ENCODE assay signal across 8 mouse cellular contexts in genomic region chr6:86668580-86669239, GRCm38 (mm10). TPM values are rescaled to one million over a fixed set of nuclear protein-coding genes. Genes with fewer than 3 reads are reported as not detected.
DNase-seq lines count a peak whose midpoint lies in the region; ATAC-seq and TF ChIP-seq lines count a peak whose summit lies in the region.

Gene Mxd1, minus strand, starts transcription at chr6:86669161.

- DNase-seq in kidney, postnatal 36 days, result no peak
- no peak for DNase-seq in MEL (ENCODE audit: low read depth, low spot score)
- no peak for DNase-seq in embryonic facial prominence, embryonic 14.5 days (ENCODE audit: low spot score)
- peak; percentile 50 for DNase-seq in kidney, postnatal 10 days
- no peak for DNase-seq in spleen, postnatal 14 days (ENCODE audit: low spot score in 2 of 2)
- DNase-seq in gastrocnemius, postnatal 36 days, result no peak

- peak within 1 kb of the TSS; percentile 85 for H3K4me3 ChIP-seq in kidney, embryonic 16.5 days (ENCODE audit: low read length)
- H3K4me3 ChIP-seq in MEL (ENCODE audit: control insufficient read depth in 1 of 2, insufficient read depth in 1 of 2, low read depth in 2 of 2, low read length in 2 of 2) (peak within 1 kb of the TSS; percentile 85 to 89), macrophage (ENCODE audit: inconsistent target) (peak within 1 kb of the TSS; percentile 66)
- peak within 1 kb of the TSS; percentile 98 for H3K4me3 ChIP-seq in embryonic facial prominence, embryonic 14.5 days (ENCODE audit: low read depth, low read length)

- no peaks in the 10 kb centered on the region for H3K27me3 ChIP-seq in kidney, embryonic 16.5 days (ENCODE audit: insufficient read depth, low read length)
- no peaks in the 10 kb centered on the region for H3K27me3 ChIP-seq in MEL (ENCODE audit: control insufficient read depth in 1 of 2, insufficient read depth in 2 of 2, low read length in 2 of 2)
- no peaks in the 10 kb centered on the region for H3K27me3 ChIP-seq in embryonic facial prominence, embryonic 14.5 days (replicated peaks; ENCODE audit: control insufficient read depth, insufficient read depth, low read length)

- H3K36me3 ChIP-seq in kidney, embryonic 16.5 days (ENCODE audit: insufficient read depth, low read length), result peaks cover 20% of the 10 kb centered on the region; the same call in 1 of the 2 replicates
- H3K36me3 ChIP-seq in MEL (ENCODE audit: control insufficient read depth in 1 of 2, insufficient read depth in 2 of 2, low read length in 2 of 2) (peaks cover 0 to 19% of the 10 kb centered on the region in 2 experiments; a peak in 2 of 4 replicates), macrophage (ENCODE audit: inconsistent target) (peaks cover 25% of the 10 kb centered on the region)
- peaks cover 32% of the 10 kb centered on the region for H3K36me3 ChIP-seq in embryonic facial prominence, embryonic 14.5 days (ENCODE audit: control insufficient read depth, insufficient read depth, low read length)

- H3K4me2 ChIP-seq in kidney, embryonic 16.5 days (replicated peaks; ENCODE audit: low read depth, low read length), result peak within 1 kb of the TSS; percentile 97
- H3K4me2 ChIP-seq in embryonic facial prominence, embryonic 14.5 days (ENCODE audit: low read depth, low read length), result peak within 1 kb of the TSS; percentile 95

- no peak for TF ChIP-seq CTCF in MEL (IDR thresholded peaks at IDR 0.05 in 2 of 3, conservative IDR thresholded peaks at IDR 0.05 in 1 of 3; ENCODE audit: control insufficient read depth in 1 of 3, insufficient read depth in 1 of 3, low read depth in 2 of 3, low read length in 3 of 3, poor library complexity in 1 of 3, severe bottlenecking in 1 of 3)

- no peak for TF ChIP-seq EP300 in MEL (IDR thresholded peaks at IDR 0.05; ENCODE audit: low read depth in 1 of 2, low read length in 2 of 2)

- peak within 1 kb of the TSS; percentile 70 for H3K27ac ChIP-seq in kidney, embryonic 16.5 days (ENCODE audit: low read length)
- H3K27ac ChIP-seq in MEL (ENCODE audit: control insufficient read depth, low read depth, low read length), result no peak within 1 kb of the TSS; the same call in 1 of the 2 replicates
- peak within 1 kb of the TSS; percentile 35; the same call in 1 of the 2 replicates for H3K27ac ChIP-seq in embryonic facial prominence, embryonic 14.5 days (replicated peaks; ENCODE audit: low read depth, low read length)
- peak within 1 kb of the TSS; percentile 52 for H3K27ac ChIP-seq in macrophage

- no peak for ATAC-seq in kidney, embryonic 16.5 days (ENCODE audit: low FRiP score, low TSS enrichment)
- peak; percentile 1 for ATAC-seq in embryonic facial prominence, embryonic 14.5 days (ENCODE audit: low read depth)

- peak; percentile 46 to 84; a peak in 3 of 4 replicates for TF ChIP-seq POLR2A in MEL (IDR thresholded peaks at IDR 0.05; ENCODE audit: control insufficient read depth in 1 of 2, insufficient read depth in 1 of 2, low read depth in 1 of 2, low read length in 2 of 2, poor library complexity in 1 of 2)

- no peak for TF ChIP-seq RAD21 in MEL (IDR thresholded peaks at IDR 0.05; ENCODE audit: low read depth, low read length)

- intact Hi-C loops in gastrocnemius, postnatal 36 days (cut with DNase I), result loop anchor here (5.0 kb wide), 1 partner anchor 121 kb away; no protein-coding TSS in a partner anchor

- 2% methylated on average over 64 of the region's 76 CpGs for WGBS in kidney, embryonic 16.5 days
- WGBS in embryonic facial prominence, embryonic 14.5 days, result 1% methylated on average over 17 of the region's 76 CpGs
- whole genome bisulfite sequencing in macrophage (ENCODE audit: missing documents), result under 1% methylated on average over 64 of the region's 76 CpGs

- peak within 1 kb of the TSS; percentile 81 for H3K9ac ChIP-seq in kidney, embryonic 16.5 days (replicated peaks; ENCODE audit: low read length)
- peak within 1 kb of the TSS; percentile 84 for H3K9ac ChIP-seq in MEL (ENCODE audit: control insufficient read depth, low read depth, low read length, poor library complexity, severe bottlenecking)
- H3K9ac ChIP-seq in embryonic facial prominence, embryonic 14.5 days (ENCODE audit: low read depth, low read length), result peak within 1 kb of the TSS; percentile 88

- H3K4me1 ChIP-seq in kidney, embryonic 16.5 days (ENCODE audit: insufficient read depth, low read length), result peaks cover 10% of the 10 kb centered on the region; the same call in 1 of the 2 replicates
- H3K4me1 ChIP-seq in MEL (ENCODE audit: control insufficient read depth in 1 of 2, insufficient read depth in 2 of 2, low read length in 2 of 2), result peaks cover 12 to 22% of the 10 kb centered on the region in 2 experiments
- peaks cover 12% of the 10 kb centered on the region; the same call in 1 of the 2 replicates for H3K4me1 ChIP-seq in embryonic facial prominence, embryonic 14.5 days (ENCODE audit: control insufficient read depth, insufficient read depth, low read length)

- no peaks in the 10 kb centered on the region for H3K9me3 ChIP-seq in kidney, embryonic 16.5 days (ENCODE audit: low read length)
- no peaks in the 10 kb centered on the region for H3K9me3 ChIP-seq in MEL (replicated peaks; ENCODE audit: insufficient read depth, low read length)
- H3K9me3 ChIP-seq in embryonic facial prominence, embryonic 14.5 days (ENCODE audit: control insufficient read depth, low read length), result no peaks in the 10 kb centered on the region

- H3K79me2 ChIP-seq in MEL (ENCODE audit: control insufficient read depth, insufficient read depth, low read length, poor library complexity) (peaks cover 3% of the 10 kb centered on the region), macrophage (ENCODE audit: inconsistent target) (peaks cover 42% of the 10 kb centered on the region; the same call in 1 of the 2 replicates)

TF ChIP-seq in MEL, 35 proteins besides CTCF, POLR2A, EP300 and RAD21:
- TF ChIP-seq USF2 (IDR thresholded peaks at IDR 0.05; ENCODE audit: borderline replicate concordance in 1 of 2, insufficient read depth in 1 of 2, low read depth in 1 of 2, low read length in 2 of 2) (no peak), SMC3 (IDR thresholded peaks at IDR 0.05; ENCODE audit: low read depth, low read length) (no peak), TAL1 (IDR thresholded peaks at IDR 0.05; ENCODE audit: low read length) (no peak), MYB (IDR thresholded peaks at IDR 0.05; ENCODE audit: low read depth, low read length) (no peak), SIN3A (IDR thresholded peaks at IDR 0.05; ENCODE audit: low read length) (no peak), ZMIZ1 (IDR thresholded peaks at IDR 0.05; ENCODE audit: low read depth, low read length) (no peak), ZKSCAN1 (IDR thresholded peaks at IDR 0.05; ENCODE audit: low read depth, low read length) (no peak), NELFE (IDR thresholded peaks at IDR 0.05; ENCODE audit: low read depth, low read length) (peak; percentile 54; the same call in 1 of the 2 replicates), ELF1 (IDR thresholded peaks at IDR 0.05; ENCODE audit: low read depth, low read length) (no peak), TBP (IDR thresholded peaks at IDR 0.05; ENCODE audit: low read depth, low read length) (no peak), GATA1 (IDR thresholded peaks at IDR 0.05; ENCODE audit: low read depth, low read length) (no peak), E2F4 (IDR thresholded peaks at IDR 0.05; ENCODE audit: borderline replicate concordance, low read depth, low read length) (no peak), BHLHE40 (IDR thresholded peaks at IDR 0.05; ENCODE audit: borderline replicate concordance, low read depth, low read length) (no peak), MAZ (IDR thresholded peaks at IDR 0.05; ENCODE audit: low read depth, low read length) (no peak), MXI1 (IDR thresholded peaks at IDR 0.05; ENCODE audit: low read depth, low read length) (0 out of 2 replicates have a peak, but pooled peaks have one; percentile 47), MAFK (IDR thresholded peaks at IDR 0.05; ENCODE audit: borderline replicate concordance, low read depth, low read length) (no peak), HCFC1 (IDR thresholded peaks at IDR 0.05; ENCODE audit: low read depth, low read length) (0 out of 2 replicates have a peak, but pooled peaks have one; percentile 12), MAX (IDR thresholded peaks at IDR 0.05; ENCODE audit: low read length) (no peak; the same call in 1 of the 2 replicates), JUND (IDR thresholded peaks at IDR 0.05; ENCODE audit: low read depth, low read length) (no peak), USF1 (IDR thresholded peaks at IDR 0.05; ENCODE audit: low read depth, low read length) (no peak), ETS1 (IDR thresholded peaks at IDR 0.05; ENCODE audit: low read depth, low read length) (no peak), POLR2AphosphoS5 (IDR thresholded peaks at IDR 0.05; ENCODE audit: borderline replicate concordance, low read depth, low read length) (no peak), UBTF (IDR thresholded peaks at IDR 0.05; ENCODE audit: borderline replicate concordance, insufficient read depth, low read depth, low read length) (no peak)

RNA-seq across cellular contexts. Expression of gene Mxd1, which starts in this region (rescaled TPM):
- 11.8 and 11.9 TPM in 2 replicates for polyA plus RNA-seq in kidney, embryonic 16.5 days (2015; fragmentation: Nextera tagmentation; extraction: Ambion mirVana)
- 3.1 and 3.2 TPM in 2 replicates for total RNA-seq in MEL (2012; rRNA removed)
- polyA plus RNA-seq in MEL (2012; ENCODE audit: insufficient read depth in 1 of 2, insufficient read length in 2 of 2, low read depth in 1 of 2, low replicate concordance in 2 of 2, missing spikeins in 1 of 2) (1 to 10 TPM in 1 of 2 experiments, not detected in 1; 3.6 TPM), macrophage (2018) (6.7 to 27.0 TPM (median 16.6 TPM) in 3 replicates)
- 10.3 and 11.8 TPM in 2 replicates for polyA plus RNA-seq in embryonic facial prominence, embryonic 14.5 days (2014; fragmentation: Nextera tagmentation; extraction: Ambion mirVana)
- 1,000 to 10,000 TPM in 1 of 26 experiments, 100 to 1,000 TPM in 16, 10 to 100 TPM in 9; 61.3 to 1,007 (median 147) TPM for total RNA-seq in macrophage (2018; cell fraction: chromatin; rRNA removed)
- total RNA-seq in macrophage (2018; cell fraction: cytosol; rRNA removed), result 100 to 1,000 TPM in 11 of 26 experiments, 10 to 100 TPM in 15; 29.4 to 210 (median 75.4) TPM
- 100 to 1,000 TPM in 22 of 26 experiments, 10 to 100 TPM in 4; 56.7 to 719 (median 216) TPM for total RNA-seq in macrophage (2018; cell fraction: nucleus; rRNA removed)
- 1 to 10 TPM; 2.8 TPM for total RNA-seq in gastrocnemius, postnatal 36 days (2021)
